Mouse (Mus musculus): Measurements from ENCODE around the gene Glp1r. TPM values are rescaled to one million over a fixed set of nuclear protein-coding genes. Genes with fewer than 3 reads are reported as not detected.

Gene Glp1r
- polyA plus RNA-seq, 1 experiment from 2014 or later: 0.96 TPM

DNA sequence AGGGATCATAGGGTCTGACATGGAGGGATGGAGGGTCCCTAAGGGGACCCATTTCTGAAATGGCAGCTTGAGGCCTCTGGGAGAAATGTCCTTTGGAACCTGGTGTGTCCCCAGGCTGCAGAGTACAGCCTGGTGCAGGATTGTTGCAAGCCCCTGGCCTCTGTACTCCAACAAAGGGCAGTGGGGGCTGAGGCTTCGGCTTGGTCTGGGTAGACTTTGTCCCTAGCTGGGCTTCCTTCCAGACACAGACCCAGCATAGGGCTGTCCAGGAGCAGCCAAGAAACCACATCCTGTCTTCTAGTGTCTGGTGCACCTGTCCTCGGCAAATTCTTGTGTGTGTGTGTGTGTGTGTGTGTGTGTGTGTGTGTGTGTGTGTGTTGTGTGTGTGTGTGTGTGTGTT is 2.5 kb downstream of the Glp1r start:
- WGBS: 74% methylated on average over 2 of the region's 2 CpGs
- ATAC-seq (ENCODE audit: low FRiP score) (no peak), DNase-seq (ENCODE audit: low spot score) (no peak)
- no peak overlapping the region for H3K27ac ChIP-seq
- H3K9ac ChIP-seq: no peak overlapping the region
- H3K36me3 ChIP-seq (replicated peaks; ENCODE audit: control insufficient read depth, insufficient read depth): no peaks in the 10 kb centered on the region
- H3K27me3 ChIP-seq (ENCODE audit: control insufficient read depth, insufficient read depth, low read length): peaks cover 22% of the 10 kb centered on the region
- H3K4me2 ChIP-seq (replicated peaks): no peak overlapping the region
- H3K4me3 ChIP-seq (replicated peaks; ENCODE audit: low read length): no peak overlapping the region
- peaks cover 7% of the 10 kb centered on the region for H3K4me1 ChIP-seq (replicated peaks; ENCODE audit: control insufficient read depth, insufficient read depth, low read length)
- no peaks in the 10 kb centered on the region for H3K9me3 ChIP-seq (ENCODE audit: control insufficient read depth, low read length)

DNA sequence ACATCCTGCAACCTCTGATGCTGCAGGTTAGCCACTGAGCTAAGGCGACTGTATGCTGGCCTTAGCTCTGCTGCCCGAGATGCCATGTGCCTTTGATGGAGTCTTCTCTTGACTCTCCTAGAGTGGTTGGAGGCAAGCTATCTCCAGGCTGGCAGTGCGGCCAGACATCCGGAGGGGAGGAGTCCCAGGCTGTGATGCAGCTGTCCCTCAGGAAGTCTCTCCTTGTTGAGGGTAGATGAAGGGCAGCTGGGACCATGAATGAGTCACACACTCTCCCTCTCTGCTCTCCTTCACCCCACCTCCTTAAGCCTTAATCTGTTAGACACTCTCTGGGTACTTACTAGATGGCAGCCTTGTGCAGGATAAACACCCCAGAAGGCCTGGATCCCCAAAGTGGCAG is 6.0 kb downstream of the Glp1r start:
- no peak overlapping the region for H3K9ac ChIP-seq
- no peaks in the 10 kb centered on the region for H3K36me3 ChIP-seq (replicated peaks; ENCODE audit: control insufficient read depth, insufficient read depth)
- H3K27me3 ChIP-seq (ENCODE audit: control insufficient read depth, insufficient read depth, low read length): peaks cover 1% of the 10 kb centered on the region
- no peak for DNase-seq (ENCODE audit: low spot score)
- H3K4me3 ChIP-seq (replicated peaks; ENCODE audit: low read length): no peak overlapping the region
- no peaks in the 10 kb centered on the region for H3K9me3 ChIP-seq (ENCODE audit: control insufficient read depth, low read length)
- WGBS: 93% methylated on average over 4 of the region's 4 CpGs
- H3K4me2 ChIP-seq (replicated peaks): no peak overlapping the region
- ATAC-seq (ENCODE audit: low FRiP score): no peak
- peaks cover 9% of the 10 kb centered on the region; the same call in 1 of the 2 replicates for H3K4me1 ChIP-seq (replicated peaks; ENCODE audit: control insufficient read depth, insufficient read depth, low read length)
- no peak overlapping the region for H3K27ac ChIP-seq

DNA sequence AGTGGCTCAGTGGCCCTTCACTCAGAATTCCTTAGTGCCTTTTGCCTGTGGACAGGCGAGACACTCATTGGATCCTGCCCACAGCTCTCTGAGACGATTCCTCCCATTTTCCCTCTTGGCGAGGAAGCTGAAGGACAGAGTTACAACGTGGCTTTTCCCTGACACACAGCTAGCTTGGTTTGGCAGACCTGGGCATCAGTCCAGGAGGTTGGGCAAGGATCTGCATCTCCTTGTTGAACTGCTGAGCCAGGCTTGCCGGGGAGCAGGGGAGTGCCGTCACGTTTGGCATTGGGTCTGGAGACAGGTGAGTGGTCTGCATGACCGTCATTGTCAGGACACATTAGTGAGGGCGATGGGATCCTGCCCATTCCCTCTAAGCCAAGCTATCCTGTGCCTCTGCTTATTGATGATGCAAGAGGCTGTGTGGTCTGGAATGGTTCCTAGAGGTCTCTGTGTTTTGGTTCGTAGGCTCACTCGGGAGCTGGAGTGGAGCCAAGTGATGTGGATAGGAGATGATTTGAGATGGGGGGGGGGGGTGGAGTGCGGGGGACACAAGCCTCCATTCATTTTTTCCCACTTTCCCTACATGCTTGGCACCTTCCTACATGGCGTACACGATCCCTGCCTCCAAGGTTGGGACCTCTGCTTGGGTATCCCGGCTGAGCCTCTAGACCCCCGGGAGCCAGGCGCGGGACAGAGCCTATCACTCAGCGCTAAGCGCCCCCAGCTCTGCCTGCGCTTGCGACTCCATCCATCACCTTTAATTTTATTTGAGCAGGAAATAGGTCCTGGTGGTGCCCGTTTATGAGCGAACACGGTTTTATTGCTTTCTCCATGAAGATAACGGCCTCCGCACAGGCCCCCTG is 9.5 kb downstream of the Glp1r start:
- DNase-seq (ENCODE audit: low spot score): no peak
- Histone ChIP-seq H3K4me2 (replicated peaks) (no peak overlapping the region), H3K27me3 (ENCODE audit: control insufficient read depth, insufficient read depth, low read length) (no peaks in the 10 kb centered on the region), H3K9me3 (ENCODE audit: control insufficient read depth, low read length) (no peaks in the 10 kb centered on the region), H3K4me3 (replicated peaks; ENCODE audit: low read length) (no peak overlapping the region), H3K36me3 (replicated peaks; ENCODE audit: control insufficient read depth, insufficient read depth) (no peaks in the 10 kb centered on the region), H3K9ac (no peak overlapping the region), H3K27ac (no peak overlapping the region), H3K4me1 (replicated peaks; ENCODE audit: control insufficient read depth, insufficient read depth, low read length) (peaks cover 9% of the 10 kb centered on the region; the same call in 1 of the 2 replicates)
- 63% methylated on average over 27 of the region's 27 CpGs for WGBS
- peak; percentile 57; the same call in 1 of the 2 replicates for ATAC-seq (ENCODE audit: low FRiP score)

DNA sequence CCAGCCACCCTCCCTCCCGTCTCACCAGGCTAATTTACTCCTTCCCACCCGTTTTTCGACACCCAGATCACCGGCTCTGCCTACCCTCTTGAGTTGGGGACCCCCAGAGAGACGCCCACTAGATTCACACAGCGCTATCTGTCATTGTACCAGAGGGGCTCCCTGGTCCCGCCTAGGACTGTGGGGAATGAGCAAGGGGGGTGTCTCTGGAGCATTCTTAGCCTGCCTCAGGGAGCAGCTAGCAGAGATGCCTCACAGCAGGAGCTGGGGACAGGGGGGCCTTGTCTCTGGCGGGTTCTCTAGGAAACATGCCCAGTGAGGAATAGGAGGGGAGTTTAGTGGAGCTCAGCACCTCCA is 10.1 kb downstream of the Glp1r start:
- H3K9ac ChIP-seq: no peak overlapping the region
- H3K36me3 ChIP-seq (replicated peaks; ENCODE audit: control insufficient read depth, insufficient read depth): no peaks in the 10 kb centered on the region
- WGBS: 49% methylated on average over 8 of the region's 8 CpGs
- no peak overlapping the region for H3K4me3 ChIP-seq (replicated peaks; ENCODE audit: low read length)
- H3K27ac ChIP-seq: no peak overlapping the region
- no peaks in the 10 kb centered on the region for H3K9me3 ChIP-seq (ENCODE audit: control insufficient read depth, low read length)
- H3K4me2 ChIP-seq (replicated peaks): no peak overlapping the region
- H3K4me1 ChIP-seq (replicated peaks; ENCODE audit: control insufficient read depth, insufficient read depth, low read length): peaks cover 9% of the 10 kb centered on the region; the same call in 1 of the 2 replicates
- no peaks in the 10 kb centered on the region for H3K27me3 ChIP-seq (ENCODE audit: control insufficient read depth, insufficient read depth, low read length)
- ATAC-seq (ENCODE audit: low FRiP score) (no peak), DNase-seq (ENCODE audit: low spot score) (no peak)

DNA sequence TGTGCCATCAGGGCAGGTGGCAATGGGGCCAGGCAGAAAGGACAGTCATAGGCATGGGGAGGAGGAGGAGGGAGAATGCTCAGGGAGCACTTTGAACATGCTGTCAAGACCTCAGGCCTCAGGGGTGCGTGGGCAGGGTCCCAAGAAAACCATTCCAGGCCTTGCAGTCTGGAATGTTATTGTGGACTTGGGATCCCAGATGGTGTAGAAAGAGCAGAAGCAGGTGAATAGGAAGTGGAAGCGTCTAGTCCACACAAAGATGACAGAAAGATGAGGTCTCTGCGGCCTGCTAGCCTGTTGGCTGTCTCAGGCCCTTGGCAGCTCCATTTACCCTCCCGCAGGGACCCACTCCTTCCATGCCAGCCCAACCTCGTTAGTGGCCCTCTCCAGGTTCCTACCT is 10.9 kb downstream of the Glp1r start:
- H3K9me3 ChIP-seq (ENCODE audit: control insufficient read depth, low read length): no peaks in the 10 kb centered on the region
- H3K27me3 ChIP-seq (ENCODE audit: control insufficient read depth, insufficient read depth, low read length): no peaks in the 10 kb centered on the region
- H3K4me2 ChIP-seq (replicated peaks): no peak overlapping the region
- no peaks in the 10 kb centered on the region for H3K36me3 ChIP-seq (replicated peaks; ENCODE audit: control insufficient read depth, insufficient read depth)
- WGBS: 84% methylated on average over 5 of the region's 5 CpGs
- DNase-seq (ENCODE audit: low spot score) (no peak), ATAC-seq (ENCODE audit: low FRiP score) (no peak)
- peaks cover 9% of the 10 kb centered on the region; the same call in 1 of the 2 replicates for H3K4me1 ChIP-seq (replicated peaks; ENCODE audit: control insufficient read depth, insufficient read depth, low read length)
- H3K27ac ChIP-seq: no peak overlapping the region
- no peak overlapping the region for H3K4me3 ChIP-seq (replicated peaks; ENCODE audit: low read length)
- no peak overlapping the region for H3K9ac ChIP-seq

DNA sequence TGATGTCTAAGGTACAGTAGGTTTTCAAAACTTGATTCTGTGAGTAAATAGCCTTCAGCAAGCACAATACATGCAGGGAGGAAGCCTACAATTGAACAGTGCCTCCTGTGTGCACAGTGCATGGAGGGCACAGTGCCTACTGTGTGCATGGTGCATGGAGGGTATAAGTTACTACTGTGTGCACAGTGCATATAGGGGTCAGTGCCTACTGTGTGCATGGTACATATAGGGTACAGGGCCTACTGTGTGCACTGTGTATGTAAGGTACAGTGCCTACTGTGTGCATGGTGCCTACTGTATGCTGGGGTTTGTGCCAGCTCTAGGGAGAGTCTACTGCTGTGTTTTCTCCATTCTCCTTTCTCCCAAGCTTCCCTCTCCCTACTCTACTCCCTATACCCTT is 12.6 kb downstream of the Glp1r start:
- no peak overlapping the region for H3K27ac ChIP-seq
- no peak overlapping the region for H3K4me3 ChIP-seq (replicated peaks; ENCODE audit: low read length)
- H3K9me3 ChIP-seq (ENCODE audit: control insufficient read depth, low read length): no peaks in the 10 kb centered on the region
- no peak for ATAC-seq (ENCODE audit: low FRiP score)
- H3K36me3 ChIP-seq (replicated peaks; ENCODE audit: control insufficient read depth, insufficient read depth): no peaks in the 10 kb centered on the region
- H3K9ac ChIP-seq: no peak overlapping the region
- H3K4me2 ChIP-seq (replicated peaks): no peak overlapping the region
- DNase-seq (ENCODE audit: low spot score): no peak
- H3K4me1 ChIP-seq (replicated peaks; ENCODE audit: control insufficient read depth, insufficient read depth, low read length): peaks cover 9% of the 10 kb centered on the region; the same call in 1 of the 2 replicates
- H3K27me3 ChIP-seq (ENCODE audit: control insufficient read depth, insufficient read depth, low read length): no peaks in the 10 kb centered on the region

DNA sequence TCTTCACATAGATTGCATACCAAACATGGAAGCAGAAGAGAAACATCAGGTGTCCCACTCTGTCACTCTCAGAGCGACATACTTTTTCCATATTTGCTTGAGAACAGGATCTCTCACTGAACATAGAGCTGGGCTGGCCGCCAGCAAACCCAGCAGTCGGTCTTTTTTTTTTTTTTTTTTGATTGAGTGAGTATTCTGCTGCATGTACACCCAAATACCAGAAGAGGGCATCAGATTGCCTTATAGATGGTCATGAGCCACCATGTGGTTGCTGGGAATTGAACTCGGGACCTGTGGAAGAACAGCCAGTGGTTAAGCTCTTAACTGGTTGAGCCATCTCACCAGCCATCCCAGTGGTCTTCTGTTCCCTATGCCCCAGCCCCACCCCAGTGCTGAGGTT is 21.9 kb downstream of the Glp1r start:
- Histone ChIP-seq H3K36me3 (replicated peaks; ENCODE audit: control insufficient read depth, insufficient read depth) (no peaks in the 10 kb centered on the region), H3K4me3 (replicated peaks; ENCODE audit: low read length) (no peak overlapping the region), H3K4me2 (replicated peaks) (no peak overlapping the region), H3K27ac (no peak overlapping the region), H3K9ac (no peak overlapping the region), H3K27me3 (ENCODE audit: control insufficient read depth, insufficient read depth, low read length) (no peaks in the 10 kb centered on the region), H3K4me1 (replicated peaks; ENCODE audit: control insufficient read depth, insufficient read depth, low read length) (no peaks in the 10 kb centered on the region), H3K9me3 (ENCODE audit: control insufficient read depth, low read length) (no peaks in the 10 kb centered on the region)
- WGBS: 72% methylated on average over 4 of the region's 4 CpGs
- ATAC-seq (ENCODE audit: low FRiP score) (no peak), DNase-seq (ENCODE audit: low spot score) (no peak)

DNA sequence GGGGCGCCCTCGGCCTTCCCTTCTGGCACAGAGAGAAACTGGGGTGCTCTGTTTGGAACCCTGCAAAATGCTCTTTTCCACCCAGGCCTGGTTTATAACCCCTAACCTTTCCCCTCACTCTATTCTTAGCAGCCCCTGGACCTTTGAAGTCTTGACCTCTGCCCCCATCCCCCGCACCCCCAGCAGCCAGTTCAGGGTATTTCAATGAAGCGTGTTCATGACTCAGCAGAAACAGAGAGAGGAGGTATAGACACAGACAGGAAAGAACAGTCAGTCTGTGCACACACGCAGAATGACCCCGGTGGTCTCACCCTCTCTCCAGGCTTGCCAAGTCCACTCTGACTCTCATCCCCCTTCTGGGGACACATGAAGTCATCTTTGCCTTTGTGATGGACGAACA is 29.2 kb downstream of the Glp1r start:
- Histone ChIP-seq H3K36me3 (replicated peaks; ENCODE audit: control insufficient read depth, insufficient read depth) (no peaks in the 10 kb centered on the region), H3K9me3 (ENCODE audit: control insufficient read depth, low read length) (no peaks in the 10 kb centered on the region), H3K4me2 (replicated peaks) (no peak overlapping the region), H3K27ac (no peak overlapping the region), H3K27me3 (ENCODE audit: control insufficient read depth, insufficient read depth, low read length) (no peaks in the 10 kb centered on the region), H3K9ac (no peak overlapping the region), H3K4me3 (replicated peaks; ENCODE audit: low read length) (no peak overlapping the region), H3K4me1 (replicated peaks; ENCODE audit: control insufficient read depth, insufficient read depth, low read length) (no peaks in the 10 kb centered on the region)
- 84% methylated on average over 7 of the region's 7 CpGs for WGBS
- DNase-seq (ENCODE audit: low spot score) (no peak), ATAC-seq (ENCODE audit: low FRiP score) (no peak)

DNA sequence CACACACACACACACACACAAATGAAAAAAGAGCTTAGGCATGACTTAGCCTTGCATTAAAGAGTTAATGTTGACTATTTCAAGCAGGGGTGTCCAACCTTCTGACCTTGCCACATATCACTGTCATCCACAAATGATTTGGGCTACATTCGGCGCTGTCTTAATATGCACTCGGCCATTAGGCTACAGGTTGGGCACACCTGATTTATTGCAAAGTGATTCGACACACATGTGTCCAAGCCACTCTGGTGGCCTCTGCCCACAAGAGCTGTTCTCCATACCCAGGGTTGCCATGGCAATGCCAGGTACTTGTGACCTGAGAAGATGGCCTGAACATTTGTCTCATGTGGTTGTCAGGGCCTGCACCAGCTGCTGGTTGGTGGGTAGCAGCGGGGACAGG is 31.2 kb downstream of the Glp1r start:
- Histone ChIP-seq H3K4me1 (replicated peaks; ENCODE audit: control insufficient read depth, insufficient read depth, low read length) (no peaks in the 10 kb centered on the region), H3K27me3 (ENCODE audit: control insufficient read depth, insufficient read depth, low read length) (no peaks in the 10 kb centered on the region), H3K27ac (no peak overlapping the region), H3K4me3 (replicated peaks; ENCODE audit: low read length) (no peak overlapping the region), H3K9ac (no peak overlapping the region), H3K36me3 (replicated peaks; ENCODE audit: control insufficient read depth, insufficient read depth) (no peaks in the 10 kb centered on the region), H3K4me2 (replicated peaks) (no peak overlapping the region), H3K9me3 (ENCODE audit: control insufficient read depth, low read length) (no peaks in the 10 kb centered on the region)
- DNase-seq (ENCODE audit: low spot score) (no peak), ATAC-seq (ENCODE audit: low FRiP score) (no peak)
- WGBS: 83% methylated on average over 5 of the region's 5 CpGs

DNA sequence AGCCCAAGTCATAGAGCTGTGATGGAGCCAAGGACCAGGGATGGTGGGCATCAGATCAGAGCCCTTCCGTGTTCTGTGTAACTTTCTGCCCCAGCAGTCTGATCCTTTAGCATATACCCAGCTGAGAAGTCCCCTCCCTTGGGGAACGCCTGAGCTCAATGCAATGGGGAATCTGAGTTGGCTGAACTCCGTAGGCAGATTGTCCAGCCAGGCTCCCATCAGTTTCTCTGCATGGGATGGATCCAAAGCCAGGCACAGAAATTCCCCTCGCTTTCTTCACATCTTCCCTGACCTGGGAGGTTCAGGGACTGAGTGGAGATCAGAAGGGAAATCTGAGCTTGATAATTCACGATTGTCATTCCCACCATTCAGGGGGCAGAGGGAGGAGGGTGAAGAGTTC is 33.7 kb downstream of the Glp1r start:
- H3K9ac ChIP-seq: no peak overlapping the region
- H3K27ac ChIP-seq: no peak overlapping the region
- H3K9me3 ChIP-seq (ENCODE audit: control insufficient read depth, low read length): no peaks in the 10 kb centered on the region
- DNase-seq (ENCODE audit: low spot score) (no peak), ATAC-seq (ENCODE audit: low FRiP score) (no peak)
- H3K4me1 ChIP-seq (replicated peaks; ENCODE audit: control insufficient read depth, insufficient read depth, low read length): no peaks in the 10 kb centered on the region
- H3K27me3 ChIP-seq (ENCODE audit: control insufficient read depth, insufficient read depth, low read length): no peaks in the 10 kb centered on the region
- no peak overlapping the region for H3K4me2 ChIP-seq (replicated peaks)
- H3K4me3 ChIP-seq (replicated peaks; ENCODE audit: low read length): no peak overlapping the region
- H3K36me3 ChIP-seq (replicated peaks; ENCODE audit: control insufficient read depth, insufficient read depth): no peaks in the 10 kb centered on the region
- 45% methylated on average over 5 of the region's 5 CpGs for WGBS

All from hindbrain, embryonic 14.5 days (tissue).